Mouse (Mus musculus) frontal cortex, postnatal 25 days (tissue): ENCODE measurements at regions not wholly inside any gene's neighbourhood (a gene's known extent, or its start where the extent isn't known, plus 50 kb on each side); places are given as distances from the start of the nearest gene placed in this dataset.
"Not testable (repeated sequence)": the region's sequence is repeated elsewhere in the genome, so short reads cannot be mapped to it uniquely, and the experiment has no call there.

Experiments
- DNase-seq, 2 experiments: peaks; one replicate each; pipeline ENCODE4 v3.0.0; 2022; ENCODE audit warnings: low spot score in 2 of 2

DNA sequence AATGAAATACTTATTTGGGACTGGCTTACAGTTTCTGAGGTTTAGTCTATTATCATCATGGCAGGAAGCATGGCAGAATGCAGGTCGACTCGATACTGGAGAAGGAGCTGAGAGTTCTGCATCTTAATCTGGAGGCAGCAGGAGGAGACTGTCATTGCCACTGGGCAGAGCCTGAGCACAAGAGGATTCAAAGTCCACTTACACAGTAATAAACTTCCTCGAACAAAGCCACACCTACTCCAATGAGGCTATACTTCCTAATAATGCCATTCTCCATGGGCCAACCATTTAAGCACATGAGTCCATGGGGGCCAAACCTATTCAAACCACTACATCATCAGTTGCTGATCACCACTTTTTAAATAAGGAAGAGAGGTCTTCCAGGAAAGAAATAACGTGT is 393.5 kb downstream of the Gja1 start:
- no peak for DNase-seq

DNA sequence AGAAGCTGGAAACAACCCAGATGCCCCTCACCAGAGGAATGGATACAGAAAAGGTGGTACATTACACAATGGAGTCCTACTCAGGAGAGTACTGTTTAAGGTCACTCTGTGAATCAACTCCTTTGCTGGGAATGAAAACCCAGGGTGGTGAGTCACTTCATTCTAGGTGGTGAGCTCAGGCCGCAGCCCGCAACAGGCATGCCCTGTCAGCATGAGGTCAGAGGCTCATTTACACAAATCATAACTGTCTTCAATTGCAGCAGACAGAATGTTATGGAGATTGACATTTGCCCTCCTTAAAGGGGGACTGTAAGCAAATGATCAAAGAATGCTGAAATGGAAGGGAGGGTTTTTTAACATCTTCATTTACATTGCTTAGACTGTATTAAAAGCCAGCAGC is 405.1 kb downstream of the Gja1 start:
- no peak for DNase-seq

DNA sequence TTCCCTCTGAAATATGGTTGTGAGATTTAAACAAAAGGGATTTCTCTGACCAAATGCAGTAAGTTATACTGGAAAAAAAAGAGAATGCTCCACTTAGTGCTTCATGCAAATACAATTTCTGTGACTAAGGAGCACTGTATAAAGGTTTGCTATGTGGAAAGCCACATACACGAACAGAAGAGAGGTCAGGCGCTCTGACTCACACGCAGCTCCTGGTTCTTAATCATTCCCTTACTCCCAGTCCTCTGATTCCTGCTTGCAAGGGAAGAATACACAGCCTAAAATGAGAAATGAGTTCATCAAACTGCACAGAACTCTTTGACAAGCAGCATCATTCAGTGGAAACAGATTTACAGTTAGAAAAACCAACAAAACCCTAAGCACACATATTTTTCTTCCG is 406.8 kb downstream of the Gja1 start:
- no peak for DNase-seq

DNA sequence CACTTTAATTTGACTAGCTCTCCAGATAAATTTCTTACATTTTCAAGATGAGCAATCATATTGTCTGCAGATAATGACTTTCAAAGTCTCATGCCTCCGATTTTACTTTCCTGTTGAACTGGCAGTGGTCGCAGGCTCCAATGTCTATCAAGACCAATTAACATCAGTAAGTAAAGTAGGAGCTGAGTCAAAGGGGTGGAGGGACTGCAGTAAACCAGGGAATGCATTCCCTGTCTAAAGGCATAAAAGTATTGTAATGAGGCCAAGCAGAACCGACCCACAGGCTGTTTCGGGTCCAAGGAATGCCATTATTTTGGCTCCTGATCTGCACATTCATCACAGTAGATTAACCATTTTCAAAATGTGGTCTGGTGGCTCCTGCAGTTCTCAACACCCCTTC is 411.0 kb downstream of the Gja1 start:
- DNase-seq: no peak

DNA sequence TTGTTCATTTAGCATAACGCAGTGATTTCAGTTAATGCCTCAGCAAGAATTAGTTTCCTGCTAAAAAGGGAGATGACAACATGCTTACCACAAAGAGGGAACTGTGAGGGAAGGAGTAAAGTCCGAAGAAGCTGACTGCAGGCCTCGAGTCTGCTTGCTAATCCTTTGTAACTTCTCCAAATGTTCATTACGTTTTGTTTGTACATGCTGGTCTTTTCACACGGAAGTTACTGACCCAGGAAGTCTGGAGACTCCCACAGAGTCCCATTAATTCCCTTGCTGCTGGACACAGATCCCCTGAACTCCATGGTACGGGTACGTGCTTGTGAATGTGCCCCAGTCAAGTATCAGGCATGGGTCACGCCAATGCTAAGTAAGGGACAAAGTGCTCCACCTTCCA is 415.9 kb downstream of the Gja1 start:
- DNase-seq: no peak

DNA sequence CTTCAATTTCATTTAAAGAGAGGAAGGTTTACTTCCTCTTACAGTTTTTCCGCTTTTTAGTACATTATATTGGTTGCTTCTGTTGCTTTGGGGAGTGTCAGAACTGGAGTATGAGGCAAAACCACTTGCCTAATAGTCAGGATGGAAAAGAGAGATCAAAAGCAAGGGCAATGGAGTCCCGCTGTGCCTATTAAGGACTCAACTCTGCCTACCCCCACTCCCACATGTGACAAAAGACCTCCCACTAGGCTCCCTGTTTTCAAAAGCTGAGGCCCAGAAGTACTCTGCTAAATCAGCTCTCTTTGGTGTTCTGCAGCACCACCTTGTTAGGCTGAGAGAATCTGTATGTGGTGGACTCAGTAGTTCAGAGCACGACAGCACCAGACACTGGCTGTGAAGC is 418.3 kb downstream of the Gja1 start:
- DNase-seq: no peak

DNA sequence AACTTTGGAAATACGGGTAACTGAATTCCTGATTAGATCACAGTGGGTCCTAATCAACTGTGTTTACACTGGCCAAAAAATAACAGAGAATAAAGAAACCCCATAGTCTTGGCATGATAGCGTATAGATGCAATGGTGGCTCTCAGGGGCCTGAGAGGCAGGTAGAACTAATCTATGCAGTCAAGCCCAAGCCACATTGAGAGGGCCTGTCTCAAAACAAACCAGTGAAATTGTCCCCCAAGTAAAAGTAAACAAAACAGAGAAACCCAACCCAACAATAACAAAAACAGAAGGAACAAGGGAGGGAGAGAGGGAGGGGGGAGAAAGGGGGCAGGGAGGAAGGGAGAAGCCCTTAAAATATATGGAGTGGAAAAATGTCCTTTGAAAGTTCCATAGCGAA is 422.2 kb downstream of the Gja1 start:
- DNase-seq: no peak

DNA sequence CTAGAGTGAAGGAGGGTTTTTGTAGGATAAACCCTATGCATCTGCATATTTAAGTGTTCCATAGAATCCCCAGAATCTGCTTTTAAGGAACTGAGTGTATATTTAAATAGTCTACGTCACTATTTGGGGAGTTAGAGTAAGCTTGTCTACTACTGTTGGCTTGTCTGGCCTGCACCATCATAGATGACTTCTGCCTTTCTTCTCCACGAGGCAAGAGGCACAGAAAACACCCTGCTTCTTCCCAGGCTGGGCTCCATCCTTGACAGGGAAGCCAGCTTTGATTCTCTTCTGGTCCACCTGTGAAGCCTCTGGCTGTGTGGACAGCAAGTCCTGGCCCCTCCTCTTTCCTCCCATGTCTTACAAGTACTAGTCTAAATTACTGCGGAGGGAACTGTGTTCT is 422.6 kb downstream of the Gja1 start:
- no peak for DNase-seq

DNA sequence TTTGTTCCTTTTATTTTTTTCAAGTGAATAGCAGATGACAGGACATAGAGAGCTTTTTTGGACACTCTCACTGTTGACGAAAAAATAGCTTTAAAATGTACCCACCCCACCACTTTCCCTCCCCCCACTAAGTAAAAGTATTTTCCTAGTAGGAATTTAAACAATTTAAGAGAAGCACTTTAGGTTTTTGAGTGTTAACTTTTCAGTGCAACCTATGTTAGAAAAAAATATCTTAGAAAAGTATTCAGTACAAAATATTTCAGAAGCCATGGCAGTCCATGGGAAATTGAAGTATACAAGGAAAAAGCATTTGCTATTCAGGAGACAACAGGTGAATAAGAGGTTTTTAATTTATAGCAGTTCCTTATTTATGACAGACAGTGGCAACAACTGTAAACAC is 431.9 kb downstream of the Gja1 start:
- no peak for DNase-seq

DNA sequence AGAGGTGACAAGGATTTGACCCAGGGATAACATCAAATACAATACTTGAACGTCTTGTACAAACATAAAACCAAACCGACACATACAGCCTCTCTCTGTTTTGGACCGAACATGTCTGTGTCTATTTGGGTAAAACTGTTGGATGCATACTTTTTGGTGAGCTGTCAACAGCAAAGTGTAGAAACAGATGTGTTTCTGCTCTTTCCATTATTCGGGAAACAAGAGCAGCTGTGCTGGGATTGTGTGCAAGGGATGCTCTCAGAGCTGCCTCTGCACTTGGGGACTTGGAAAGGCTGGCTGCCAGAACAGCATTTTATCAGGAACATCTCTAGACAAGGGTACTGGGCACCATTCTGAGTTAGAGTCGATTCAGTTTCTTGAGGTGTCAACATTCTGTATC is 445.0 kb downstream of the Gja1 start:
- DNase-seq: no peak

DNA sequence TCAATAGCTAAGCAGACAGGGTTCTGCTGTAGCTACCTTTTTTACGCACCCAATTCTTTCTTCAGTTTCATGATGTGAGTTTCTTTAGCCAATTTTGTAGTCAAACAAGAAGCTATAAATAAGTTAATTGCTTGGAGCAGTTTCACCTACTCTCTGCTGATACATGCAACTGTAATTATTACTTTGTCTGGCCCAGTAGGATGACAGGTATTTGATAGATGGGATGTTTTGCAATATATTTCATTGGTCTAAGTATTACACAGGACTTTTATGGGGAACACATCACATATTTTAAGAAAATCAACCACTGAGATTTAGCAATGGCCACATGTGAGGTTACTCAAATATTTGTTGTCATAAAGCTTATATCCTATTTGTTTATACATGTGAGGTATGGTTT is 454.2 kb downstream of the Gja1 start:
- no peak for DNase-seq

DNA sequence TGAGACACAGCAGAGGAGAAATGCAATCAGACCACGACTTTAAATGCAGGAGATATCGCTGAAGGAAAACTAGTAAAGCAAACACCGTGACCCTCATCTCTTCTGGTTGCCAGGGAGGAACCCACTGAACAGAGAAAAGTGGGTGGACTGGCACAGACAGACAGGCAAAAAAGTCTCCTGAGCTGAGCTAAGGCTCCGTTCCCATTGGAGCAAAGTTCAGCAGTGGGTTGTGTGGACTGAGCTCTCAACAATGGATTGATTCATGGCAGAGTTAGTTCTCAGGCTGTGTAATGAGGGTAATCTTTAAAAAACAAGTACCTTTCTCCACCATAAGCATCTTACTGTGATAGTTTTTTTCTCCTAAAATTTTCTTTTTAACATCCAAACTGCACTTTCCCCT is 454.8 kb downstream of the Gja1 start:
- DNase-seq: no peak

DNA sequence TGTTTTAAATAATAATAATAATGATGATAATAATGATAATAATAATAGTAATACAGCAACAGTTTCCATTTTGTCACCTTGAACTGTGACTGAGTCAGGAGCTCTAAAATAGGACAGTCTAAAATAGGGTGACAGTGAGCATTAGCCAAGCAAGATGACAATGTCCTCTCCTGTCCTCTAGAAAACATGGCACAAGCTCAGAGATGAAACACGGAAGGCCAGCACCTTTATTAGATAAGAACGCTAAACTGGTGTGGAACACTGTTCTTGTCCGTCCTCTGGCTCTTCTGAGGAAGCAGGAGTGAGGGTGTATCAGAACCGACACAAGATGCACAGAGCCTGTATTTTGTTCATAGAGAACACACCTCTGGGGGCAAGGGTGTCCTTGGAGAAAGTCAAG is 459.0 kb downstream of the Gja1 start:
- no peak for DNase-seq

DNA sequence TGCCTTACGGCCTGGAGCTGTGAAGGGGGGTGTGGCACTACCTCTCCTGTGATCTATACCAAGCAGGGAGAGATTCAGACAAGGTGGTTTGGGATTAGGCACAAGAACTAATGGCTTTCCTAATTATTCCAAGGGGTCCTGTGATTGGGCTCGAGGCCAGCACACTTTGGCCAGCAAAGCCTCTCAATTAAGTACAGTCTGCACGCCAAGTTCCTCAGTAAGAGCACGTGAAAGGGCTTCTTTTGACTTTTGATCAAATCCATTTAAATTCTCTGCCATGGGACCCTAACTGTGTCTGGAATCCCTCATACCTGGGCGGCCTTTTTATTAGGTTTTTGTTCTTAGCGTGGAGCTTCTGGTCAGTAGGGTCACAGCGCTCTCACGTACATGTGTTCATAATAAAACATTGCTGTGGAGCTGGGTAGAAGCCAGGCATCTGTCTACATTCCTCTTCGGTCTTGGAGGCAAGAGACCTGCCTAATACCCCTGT is 461.9 kb downstream of the Gja1 start:
- DNase-seq: peak in 1 of 2 experiments; percentile 5

DNA sequence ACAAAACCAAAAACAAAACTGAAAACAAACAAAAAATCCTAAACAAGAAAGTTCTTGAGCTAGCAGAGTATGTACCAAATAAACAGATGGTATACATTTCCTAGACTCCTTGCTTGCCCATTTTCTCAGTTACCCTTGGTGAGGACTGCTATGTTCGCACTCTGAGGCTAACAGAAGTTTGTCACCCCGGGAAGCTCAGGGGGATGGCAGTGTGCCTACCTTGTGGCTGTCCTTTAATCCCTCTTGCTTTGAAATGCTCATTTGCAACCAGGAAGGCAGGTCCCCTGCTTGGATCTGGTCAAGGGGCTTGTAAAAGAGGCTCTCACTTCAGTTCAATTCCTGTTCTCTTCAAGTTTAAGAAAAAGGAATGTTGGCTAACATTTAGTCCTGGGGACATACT is 462.4 kb downstream of the Gja1 start:
- DNase-seq: peak in 1 of 2 experiments; percentile 7

DNA sequence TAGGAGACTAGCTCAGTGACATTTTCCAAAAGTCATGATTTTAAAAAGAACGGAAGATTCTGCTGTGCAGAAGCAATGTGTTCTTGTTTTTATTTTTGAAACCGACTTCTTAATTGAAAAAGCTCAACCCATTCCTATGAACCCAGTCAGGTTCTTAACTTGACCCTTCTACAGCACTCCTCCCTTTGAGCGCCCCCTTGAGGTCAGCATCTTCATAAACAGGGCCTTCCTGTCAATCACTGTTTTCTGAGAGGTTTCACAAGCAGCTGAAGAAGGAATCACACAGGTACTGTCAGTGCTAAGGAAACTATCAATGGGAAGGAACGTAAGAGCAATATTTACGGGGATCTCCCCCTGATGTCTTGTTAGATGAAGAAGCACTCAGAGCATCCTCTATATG is 463.6 kb downstream of the Gja1 start:
- peak in 1 of 2 experiments; percentile 8 for DNase-seq

DNA sequence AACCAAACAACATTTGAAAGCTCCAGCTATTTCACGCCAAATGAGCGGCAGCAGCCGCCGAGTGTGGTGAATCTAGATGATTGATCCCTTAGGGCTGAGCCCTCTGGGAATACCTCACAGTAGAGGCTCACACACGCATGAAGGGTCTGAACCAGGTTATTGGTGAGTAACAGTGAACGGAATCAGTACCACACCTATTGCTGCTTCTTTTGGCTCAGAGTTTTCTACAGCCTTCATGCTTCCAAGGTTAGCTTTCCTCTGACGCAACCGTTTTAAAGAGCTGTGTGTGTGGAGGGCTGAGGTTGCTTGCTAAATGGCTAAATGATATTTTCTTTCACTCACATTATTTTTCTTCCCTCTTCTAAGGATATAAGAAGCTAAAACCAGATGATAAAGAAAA is 464.4 kb downstream of the Gja1 start:
- no peak for DNase-seq

DNA sequence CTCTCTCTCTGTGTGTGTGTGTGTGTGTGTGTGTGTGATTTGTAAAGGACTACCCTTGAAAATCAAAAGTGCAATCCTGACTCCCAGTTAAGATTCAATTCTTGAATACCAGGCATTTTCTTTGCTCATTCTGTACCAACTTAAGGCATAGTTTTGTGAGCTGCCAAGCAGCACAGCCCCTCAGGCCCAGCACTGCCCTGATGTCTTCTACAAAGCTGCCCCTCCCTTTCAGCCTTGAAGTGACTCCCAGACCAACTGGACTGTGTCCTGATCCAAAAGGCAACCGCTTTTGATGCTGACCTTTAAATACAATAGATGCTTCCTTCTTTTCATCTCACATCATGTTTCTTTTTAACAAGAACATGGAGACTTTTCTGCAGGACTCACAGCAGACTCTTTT is 464.8 kb downstream of the Gja1 start:
- no peak for DNase-seq

DNA sequence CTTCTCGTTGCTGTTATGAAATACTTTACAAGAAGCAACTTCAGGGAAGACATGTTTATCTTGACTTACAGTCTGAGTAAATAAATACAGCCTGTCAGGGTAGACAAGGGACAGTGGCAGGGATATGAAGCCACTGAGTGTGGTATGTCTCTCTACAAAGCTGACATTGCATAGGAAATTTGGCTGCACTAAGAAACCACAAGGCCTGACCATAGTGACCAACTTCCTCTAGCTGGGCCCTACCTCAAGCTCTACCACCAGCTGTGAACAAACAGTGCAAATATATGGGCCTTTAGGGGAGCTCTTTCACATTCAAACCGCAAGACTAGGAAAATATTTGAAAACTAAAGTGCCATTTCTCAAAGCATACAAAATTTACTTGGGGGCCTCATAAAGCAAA is 475.4 kb downstream of the Gja1 start:
- DNase-seq: no peak

DNA sequence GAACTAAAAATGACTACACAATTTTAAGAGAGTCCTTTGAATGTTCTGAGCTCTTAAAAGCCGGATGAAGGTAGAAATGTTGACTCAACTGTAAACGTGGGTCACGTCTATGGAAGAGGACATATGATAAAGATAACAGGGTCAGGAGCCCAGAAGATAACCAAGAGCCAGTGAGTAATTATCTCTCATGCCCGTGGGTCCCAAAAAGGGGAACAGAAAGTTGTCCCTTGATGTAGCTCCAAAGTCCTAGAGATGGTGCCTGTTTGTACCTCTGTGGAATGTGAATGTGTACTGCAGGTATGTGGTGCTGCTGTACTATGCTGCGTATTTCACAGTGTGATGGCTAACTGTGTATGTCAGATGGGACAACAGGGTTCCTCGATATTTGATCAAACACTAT is 479.1 kb downstream of the Gja1 start:
- DNase-seq: no peak

DNA sequence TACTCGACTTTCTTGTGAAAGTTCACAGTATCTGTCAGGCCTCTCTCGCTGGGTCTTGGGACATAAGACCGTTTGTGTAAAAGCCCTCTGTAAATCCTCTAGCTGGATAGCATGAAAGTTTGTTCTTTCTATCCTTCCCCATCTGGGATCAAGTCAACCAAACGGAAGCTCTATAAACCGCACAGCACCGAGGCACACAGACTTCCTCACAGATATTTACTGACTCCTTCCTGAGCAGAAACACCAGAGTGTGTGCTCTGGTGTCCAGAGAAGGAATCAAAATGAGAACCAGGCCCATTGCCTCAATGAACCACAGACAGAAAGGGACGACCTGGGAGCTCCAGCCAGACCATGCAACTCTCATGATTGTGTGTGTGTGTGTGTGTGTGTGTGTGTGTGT is 502.6 kb downstream of the Gja1 start:
- DNase-seq: no peak

DNA sequence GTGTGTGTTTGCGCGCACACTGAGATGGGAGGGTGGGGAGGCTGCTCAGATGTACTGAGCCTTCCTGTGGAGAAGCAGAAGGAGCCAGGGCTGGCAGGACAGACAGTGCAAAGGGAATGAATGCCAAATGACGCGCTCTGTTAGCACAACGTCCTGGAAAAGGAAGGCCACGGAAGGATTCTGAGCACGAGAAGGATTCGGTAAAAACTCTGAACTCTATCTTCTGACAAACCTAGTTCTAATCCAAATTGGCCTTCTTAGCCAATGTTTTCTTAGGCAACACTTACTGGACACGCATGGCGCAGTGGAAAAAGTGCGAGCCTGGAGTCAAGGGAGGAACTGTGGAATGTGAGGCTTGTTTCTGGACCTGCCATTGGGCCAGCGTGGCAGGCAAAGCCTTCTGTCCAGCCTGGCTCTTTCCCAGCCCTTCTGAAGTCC is 503.0 kb downstream of the Gja1 start:
- DNase-seq: no peak

DNA sequence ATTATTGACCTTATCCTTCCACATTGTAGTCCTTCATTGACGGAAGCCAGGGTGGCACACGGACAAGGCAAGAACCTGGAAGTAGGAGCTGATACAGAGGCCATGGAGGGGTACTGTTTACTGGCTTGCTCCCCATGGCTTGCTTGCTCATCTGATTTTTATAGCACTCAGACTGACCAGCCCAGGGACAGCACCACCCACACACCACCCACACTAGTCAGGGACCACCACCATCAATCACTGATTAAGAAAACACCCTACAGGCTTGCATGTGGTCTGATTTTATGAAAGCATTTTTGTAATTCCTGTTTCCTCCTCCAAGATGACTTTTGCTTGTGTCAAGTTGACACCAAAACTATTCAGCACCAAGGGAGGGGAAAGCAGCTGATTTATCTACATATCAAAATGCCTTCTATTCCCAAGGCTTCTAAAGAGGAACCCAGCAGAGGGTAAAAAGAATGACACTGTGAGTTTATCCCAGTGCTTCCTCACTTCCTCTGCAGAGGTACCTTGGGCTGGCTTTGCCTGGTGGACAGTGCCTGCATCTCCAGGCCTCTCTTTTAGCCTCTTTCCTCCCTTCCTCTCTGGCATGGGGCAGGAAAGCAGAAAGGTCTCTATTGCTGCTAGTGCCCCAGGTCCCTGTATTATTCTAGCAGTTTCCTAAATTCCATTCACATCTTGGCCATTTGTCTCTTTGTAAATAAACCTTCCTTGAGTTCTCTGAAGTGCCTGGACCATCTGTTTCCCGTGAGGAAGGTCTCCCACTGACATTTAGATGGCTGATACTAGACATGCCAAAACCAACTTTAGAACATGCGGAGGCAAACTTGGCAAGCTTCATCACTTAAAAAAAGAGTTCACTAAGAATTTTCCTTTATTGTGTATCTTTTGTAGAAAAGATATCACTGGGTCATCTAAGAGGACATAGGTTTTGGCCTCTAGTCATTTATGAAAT is 507.6 kb downstream of the Gja1 start:
- DNase-seq: no peak

DNA sequence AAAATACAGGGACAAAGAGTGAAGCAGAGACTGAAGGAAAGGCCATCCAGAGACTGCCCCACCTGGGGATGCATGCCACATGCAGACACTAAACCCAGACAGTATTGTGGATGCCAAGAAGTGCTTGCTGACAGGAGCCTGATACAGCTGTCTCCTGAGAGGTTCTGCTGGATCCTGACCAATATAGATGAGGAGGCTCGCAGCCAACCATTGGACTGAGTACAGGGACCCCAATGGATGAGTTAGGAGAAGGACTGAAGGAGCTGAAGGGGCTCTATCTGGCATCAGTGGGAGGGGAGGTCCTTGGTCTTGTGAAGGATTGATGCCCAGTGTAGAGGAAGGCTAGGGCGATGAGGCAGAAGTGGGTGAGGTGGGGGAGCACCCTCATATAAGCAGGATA is 514.4 kb downstream of the Gja1 start:
- not testable (repeated sequence) for DNase-seq
